Mouse (Mus musculus) bone marrow, adult 2 months (tissue): Measurements from ENCODE around the gene C2cd5. TPM values are rescaled to one million over a fixed set of nuclear protein-coding genes. Genes with fewer than 3 reads are reported as not detected.

Experiments used
- H3K27ac ChIP-seq: fragments of 200-500 bp; 2 replicates; pipeline ENCODE4 v1.5.1; 2012; ENCODE audit warnings: low read depth, mild to moderate bottlenecking, control low read depth, inconsistent platforms, low read length; ENCODE audit not compliant: control insufficient read depth, poor library complexity, insufficient read depth
- H3K4me1 ChIP-seq: fragments of 200-500 bp; 2 replicates; pipeline ENCODE4 v1.6.1; 2011; ENCODE audit warnings: low read length; ENCODE audit not compliant: control insufficient read depth, insufficient read depth
- H3K4me3 ChIP-seq: fragments of 200-500 bp; replicated peaks from 2 replicates; pipeline ENCODE3; 2011; ENCODE audit warnings: mild to moderate bottlenecking, low read depth, low read length, control low read depth; ENCODE audit not compliant: control insufficient read depth
- CTCF ChIP-seq: fragments of 200-500 bp; IDR thresholded peaks from 2 replicates; pipeline ENCODE4 v1.5.1; 2011; ENCODE audit warnings: low read length, control low read depth; ENCODE audit not compliant: control insufficient read depth, insufficient read depth
- POLR2A ChIP-seq: fragments of 200-500 bp; IDR thresholded peaks from 2 replicates; pipeline ENCODE4 v1.6.1; 2011; ENCODE audit warnings: low read depth, mild to moderate bottlenecking, control low read depth, low read length, borderline replicate concordance; ENCODE audit not compliant: control insufficient read depth
- WGBS: fragments of 180-500 bp; shearing (Covaris S2); methylation state at CpG from one replicate; pipeline ENCODE4 v1.1.7; 2018; 5-methylcytosine and 5-hydroxymethylcytosine counted together
- polyA plus RNA-seq: library from polyadenylated mRNA; stranded (reverse); fragments of >200 nt; gene quantifications from 2 replicates; pipeline ENCODE4 v1.2.4, GENCODE M21; 2011; ENCODE audit warnings: low replicate concordance; ENCODE audit not compliant: missing spikeins, insufficient read depth, insufficient read length

The C2cd5 gene
- polyA plus RNA-seq, 1 experiment: 26.5 TPM

GRCm38 (mm10) chr6:143066859-143067258, 33.1 kb downstream of the C2cd5 start:
- TF ChIP-seq CTCF: no peak
- no peak for TF ChIP-seq POLR2A
- no peak overlapping the region for H3K4me3 ChIP-seq
- WGBS: 24% methylated on average over 9 of the region's 9 CpGs
- peaks cover 2% of the 10 kb centered on the region; the same call in 1 of the 2 replicates for H3K4me1 ChIP-seq
- no peak overlapping the region for H3K27ac ChIP-seq

GRCm38 (mm10) chr6:143064047-143064446, 35.9 kb downstream of the C2cd5 start:
- WGBS: 54% methylated on average over 2 of the region's 2 CpGs
- H3K27ac ChIP-seq: no peak overlapping the region
- no peak overlapping the region for H3K4me3 ChIP-seq
- no peak for TF ChIP-seq CTCF
- no peak for TF ChIP-seq POLR2A
- peaks cover 2% of the 10 kb centered on the region; the same call in 1 of the 2 replicates for H3K4me1 ChIP-seq

GRCm38 (mm10) chr6:143057601-143058000, 42.3 kb downstream of the C2cd5 start:
- no peak overlapping the region for H3K4me3 ChIP-seq
- WGBS: 65% methylated on average over 5 of the region's 5 CpGs

GRCm38 (mm10) chr6:143051566-143051965, 48.4 kb downstream of the C2cd5 start:
- Histone ChIP-seq H3K27ac (no peak overlapping the region), H3K4me1 (no peaks in the 10 kb centered on the region), H3K4me3 (no peak overlapping the region)
- no peak for TF ChIP-seq CTCF
- no peak for TF ChIP-seq POLR2A
- WGBS: 88% methylated on average over 5 of the region's 5 CpGs

More at GRCm38 (mm10) chr6:143057601-143058000, 42.3 kb downstream of the C2cd5 start:
- no peak for TF ChIP-seq CTCF
- no peak for TF ChIP-seq POLR2A
- H3K4me1 ChIP-seq: no peaks in the 10 kb centered on the region
- no peak overlapping the region for H3K27ac ChIP-seq

- no peak for TF ChIP-seq POLR2A
- no peak for TF ChIP-seq CTCF
- no peaks in the 10 kb centered on the region for H3K4me1 ChIP-seq
- H3K27ac ChIP-seq: no peak overlapping the region
- WGBS: 76% methylated on average over 11 of the region's 11 CpGs
- H3K4me3 ChIP-seq: no peak overlapping the region
Measured at GRCm38 (mm10) chr6:143049791-143050555, 50.0 kb downstream of the C2cd5 start.

GRCm38 (mm10) chr6:143049117-143049516, 50.8 kb downstream of the C2cd5 start:
- H3K4me1 ChIP-seq: no peaks in the 10 kb centered on the region
- no peak overlapping the region for H3K4me3 ChIP-seq
- 92% methylated on average over 2 of the region's 2 CpGs for WGBS
- H3K27ac ChIP-seq: no peak overlapping the region
- TF ChIP-seq CTCF: no peak
- TF ChIP-seq POLR2A: no peak

GRCm38 (mm10) chr6:143047538-143048258, 52.2 kb downstream of the C2cd5 start:
- 92% methylated on average over 15 of the region's 15 CpGs for WGBS
- no peak for TF ChIP-seq CTCF
- TF ChIP-seq POLR2A: no peak
- no peak overlapping the region for H3K27ac ChIP-seq
- no peak overlapping the region for H3K4me3 ChIP-seq
- no peaks in the 10 kb centered on the region for H3K4me1 ChIP-seq

- Histone ChIP-seq H3K4me3 (no peak overlapping the region), H3K27ac (no peak overlapping the region), H3K4me1 (peaks cover 4% of the 10 kb centered on the region; the same call in 1 of the 2 replicates)
- no peak for TF ChIP-seq CTCF
- TF ChIP-seq POLR2A: no peak
- WGBS: 81% methylated on average over 6 of the region's 6 CpGs
Measured at GRCm38 (mm10) chr6:143041578-143041977, 58.4 kb downstream of the C2cd5 start.
